Mouse (Mus musculus) lung, adult 10 weeks (tissue): ENCODE measurements around the gene Gin1. TPM values are rescaled to one million over a fixed set of nuclear protein-coding genes. Genes with fewer than 3 reads are reported as not detected.

Experiments used
- polyA plus RNA-seq: library from polyadenylated mRNA; stranded (reverse); fragments of 350-450 nt; fragmentation: Illumina TruSeq; extraction: RNeasy Lipid Tissue Mini Kit (QIAGEN cat#74804); gene quantifications from one replicate; pipeline ENCODE4 v1.2.3, GENCODE M21; 2014; ENCODE audit warnings: low read depth, low replicate concordance; ENCODE audit not compliant: insufficient read depth

Gin1 gene
- polyA plus RNA-seq = 6.7 TPM

DNA sequence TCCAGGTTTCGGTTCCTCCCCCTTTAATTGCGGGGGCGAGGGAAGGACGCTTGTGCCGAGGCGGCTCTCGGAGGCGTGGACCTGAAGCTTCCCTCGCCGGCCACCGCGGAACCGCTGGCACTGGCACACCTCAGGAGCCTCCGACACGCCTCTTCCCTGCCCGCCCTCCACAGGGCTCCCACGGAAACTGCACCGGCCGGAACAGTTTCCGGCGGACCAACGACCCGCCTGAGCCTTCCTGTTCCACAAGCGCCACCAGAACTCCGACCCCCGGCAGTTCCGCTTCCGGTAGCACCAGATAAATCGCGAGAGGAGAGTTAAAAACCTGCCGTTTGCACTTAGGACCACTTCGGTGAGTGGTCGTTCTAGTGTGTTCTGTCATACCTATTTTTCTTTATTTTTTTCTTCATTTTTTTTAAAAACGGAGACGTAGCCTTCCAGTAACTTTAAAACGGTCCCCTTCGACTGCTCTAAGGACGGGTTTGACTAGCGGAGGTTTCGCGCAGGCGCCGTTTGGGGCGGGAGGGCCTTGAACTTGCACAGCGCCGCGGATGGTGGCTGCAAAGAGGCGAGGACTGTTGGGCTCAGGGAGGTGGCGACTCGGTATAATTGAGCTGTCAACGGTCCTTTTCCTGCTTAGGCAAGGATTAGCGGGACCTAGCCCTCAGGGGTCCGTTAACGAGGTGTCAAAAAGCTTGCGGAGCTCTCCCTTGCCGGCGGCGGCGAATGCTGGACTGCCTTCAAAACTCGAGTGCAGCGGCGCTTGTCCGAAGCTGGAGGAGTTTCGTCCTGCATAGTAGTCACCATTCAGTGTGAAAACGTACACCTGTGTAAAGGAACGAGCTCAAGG, at the start of gene Gin1, which contains the start of gene Ppip5k2:
Gene Gin1 (plus strand): TSS at position 269 of the 850 bp plus-strand sequence.
Gene Ppip5k2 (minus strand): TSS at position 508 of the 850 bp plus-strand sequence.

Other genes with a start within 250 kb of the Gin1 start
- 17.0 TPM for gene D1Ertd622e, start 108.1 kb upstream of the Gin1 start, polyA plus RNA-seq
- 5.4 TPM for gene Ppip5k2, start 239 bp downstream of the Gin1 start, polyA plus RNA-seq